Mouse (Mus musculus) forebrain, embryonic 12.5 days (tissue): ENCODE data around the gene Gm14744. TPM values are rescaled to one million over a fixed set of nuclear protein-coding genes. Genes with fewer than 3 reads are reported as not detected.
"Not testable (repeated sequence)": the region's sequence is repeated elsewhere in the genome, so short reads cannot be mapped to it uniquely, and the experiment has no call there.

Experiments
- ATAC-seq: fragments of 200-750 bp; cut with Nextera tagmentation; 2 replicates; pipeline ENCODE4 v1.8.0; 2017; ENCODE audit warnings: moderate TSS enrichment; ENCODE audit not compliant: low FRiP score
- H3K27ac ChIP-seq: fragments of 300-500 bp; sonication (generic); 2 replicates; pipeline ENCODE4 v1.5.1; 2016; ENCODE audit warnings: mild to moderate bottlenecking
- H3K27me3 ChIP-seq: fragments of 300-500 bp; sonication (generic); 2 replicates; pipeline ENCODE4 v1.6.1; 2016; ENCODE audit warnings: mild to moderate bottlenecking
- H3K36me3 ChIP-seq: fragments of 300-500 bp; sonication (generic); replicated peaks from 2 replicates; pipeline ENCODE4 v1.6.1; 2016; ENCODE audit warnings: mild to moderate bottlenecking
- H3K4me1 ChIP-seq: fragments of 300-500 bp; sonication (generic); 2 replicates; pipeline ENCODE4 v1.6.1; 2016
- H3K4me2 ChIP-seq: fragments of 300-500 bp; sonication (generic); 2 replicates; pipeline ENCODE4 v1.6.1; 2016; ENCODE audit warnings: mild to moderate bottlenecking, moderate library complexity
- H3K4me3 ChIP-seq: fragments of 300-500 bp; sonication (generic); replicated peaks from 2 replicates; pipeline ENCODE4 v1.5.1; 2016; ENCODE audit warnings: mild to moderate bottlenecking
- H3K9ac ChIP-seq: fragments of 300-500 bp; sonication (generic); 2 replicates; pipeline ENCODE4 v1.6.1; 2016; ENCODE audit warnings: mild to moderate bottlenecking
- H3K9me3 ChIP-seq: fragments of 300-500 bp; sonication (generic); 2 replicates; pipeline ENCODE4 v1.6.1; 2016
- WGBS: fragments of 180-500 bp; shearing (Covaris S2); methylation state at CpG from one replicate; pipeline ENCODE4 v1.1.7; 2016; 5-methylcytosine and 5-hydroxymethylcytosine counted together
- polyA plus RNA-seq: library from polyadenylated mRNA; unstranded; fragments of >200 nt; fragmentation: Nextera tagmentation; extraction: Ambion mirVana; gene quantifications from 2 replicates; pipeline ENCODE4 v1.2.1, GENCODE M21; 2016

Gene Gm14744
- not detected in 2 replicates for polyA plus RNA-seq

GRCm38 (mm10) chrX:77864458-77864857 is at the start of gene Gm14744:
Gene Gm14744 (plus strand): TSS chrX:77864758.
- not testable (repeated sequence) for ATAC-seq, H3K4me2 ChIP-seq, H3K36me3 ChIP-seq, H3K27me3 ChIP-seq, H3K27ac ChIP-seq, H3K4me1 ChIP-seq, H3K9me3 ChIP-seq, H3K9ac ChIP-seq, H3K4me3 ChIP-seq
- whole genome bisulfite sequencing: 95% methylated on average over 2 of the region's 2 CpGs

DNA sequence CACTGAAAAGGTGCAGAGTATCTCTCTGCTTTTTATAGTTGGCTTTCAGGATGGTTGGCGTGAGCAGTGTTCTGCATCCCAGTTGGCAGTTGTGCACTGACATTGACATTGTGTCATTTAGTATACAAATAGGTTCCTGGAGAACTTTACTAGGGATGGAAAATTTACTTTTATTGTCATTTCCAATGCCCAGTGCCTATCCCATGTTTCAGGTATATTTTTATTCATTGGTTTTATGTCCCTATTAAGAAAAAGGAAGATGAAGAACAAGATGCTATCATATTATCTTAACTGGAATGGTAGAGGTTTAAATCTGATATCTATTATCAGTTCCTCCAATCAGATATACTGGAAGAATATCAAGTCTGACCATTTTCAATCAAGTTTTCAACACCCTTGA is 11.0 kb upstream of the Gm14744 start, which contains the start of gene Pbsn:
TSS of gene Pbsn (minus strand) at position 101 of the 400 bp plus-strand sequence.
- no peak for ATAC-seq
- no peak within 1 kb of the TSS for H3K4me3 ChIP-seq
- no peaks in the 10 kb centered on the region for H3K36me3 ChIP-seq
- WGBS: 87% methylated on average over 1 of the region's 1 CpGs
- H3K4me2 ChIP-seq: no peak within 1 kb of the TSS
- H3K27me3 ChIP-seq: no peaks in the 10 kb centered on the region
- no peak within 1 kb of the TSS for H3K9ac ChIP-seq
- no peaks in the 10 kb centered on the region for H3K4me1 ChIP-seq
- no peak within 1 kb of the TSS for H3K27ac ChIP-seq
- no peaks in the 10 kb centered on the region for H3K9me3 ChIP-seq

DNA sequence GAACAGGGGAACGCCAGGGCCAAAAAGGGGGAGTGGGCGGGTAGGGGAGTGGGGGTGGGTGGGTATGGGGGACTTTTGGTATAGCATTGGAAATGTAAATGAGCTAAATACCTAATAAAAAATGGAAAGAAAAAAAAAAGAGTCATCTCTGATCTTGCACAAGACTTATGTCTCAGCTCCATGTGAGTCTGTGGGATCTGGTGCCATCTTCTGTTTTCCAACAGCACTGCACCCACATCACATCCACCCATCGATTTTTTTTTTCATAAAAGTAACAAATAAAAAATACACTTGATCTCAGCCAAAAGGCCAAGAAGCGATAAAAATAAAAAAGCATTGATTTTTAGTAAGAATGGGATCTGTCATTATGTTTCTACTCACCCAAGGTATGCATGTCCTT is 15.5 kb downstream of the Gm14744 start:
- H3K9ac ChIP-seq, ATAC-seq, H3K9me3 ChIP-seq, H3K36me3 ChIP-seq, H3K27ac ChIP-seq, H3K4me3 ChIP-seq, H3K4me2 ChIP-seq, H3K27me3 ChIP-seq, H3K4me1 ChIP-seq: not testable (repeated sequence)
- 57% methylated on average over 2 of the region's 4 CpGs for WGBS

Other genes starting within 250 kb of the Gm14744 start
- gene Prkx, start 68.5 kb upstream of the Gm14744 start, polyA plus RNA-seq: 21.5 and 22.6 TPM in 2 replicates
- gene Pbsn, start 11.1 kb upstream of the Gm14744 start, polyA plus RNA-seq: not detected in 2 replicates
- not detected in 2 replicates for gene 5430402E10Rik, start 60.3 kb downstream of the Gm14744 start, polyA plus RNA-seq
- gene Obp1a, start 226.6 kb downstream of the Gm14744 start, polyA plus RNA-seq: not detected in 2 replicates